Mouse (Mus musculus): ENCODE results near the gene Tob2. TPM values are rescaled to one million over a fixed set of nuclear protein-coding genes. Genes with fewer than 3 reads are reported as not detected.

Tob2 gene
- polyA plus RNA-seq (2015; fragmentation: Nextera tagmentation; extraction: Ambion mirVana), result 19.4 and 23.8 TPM in 2 replicates

- Histone ChIP-seq H3K36me3 (ENCODE audit: control insufficient read depth, insufficient read depth) (no peaks in the 10 kb centered on the region), H3K27ac (ENCODE audit: low read length) (peak within 1 kb of the TSS; percentile 93), H3K4me3 (replicated peaks; ENCODE audit: low read length) (peak within 1 kb of the TSS; percentile 83), H3K9me3 (ENCODE audit: control insufficient read depth, low read length) (no peaks in the 10 kb centered on the region), H3K9ac (replicated peaks; ENCODE audit: low read depth, low read length) (peak within 1 kb of the TSS; percentile 81), H3K4me2 (ENCODE audit: low read length) (peak within 1 kb of the TSS; percentile 83), H3K27me3 (replicated peaks; ENCODE audit: control insufficient read depth, insufficient read depth, low read length) (no peaks in the 10 kb centered on the region), H3K4me1 (replicated peaks; ENCODE audit: control insufficient read depth, insufficient read depth, low read length) (peaks cover 34% of the 10 kb centered on the region)
- ATAC-seq, result no peak
- under 1% methylated on average over 44 of the region's 44 CpGs for WGBS
Observed at GRCm38 (mm10) chr15:81858517-81859329, at the start of gene Tob2. Tob2 (minus strand) TSS chr15:81858796.

- Histone ChIP-seq H3K36me3 (ENCODE audit: control insufficient read depth, insufficient read depth) (peaks cover 32% of the 10 kb centered on the region), H3K4me1 (replicated peaks; ENCODE audit: control insufficient read depth, insufficient read depth, low read length) (no peaks in the 10 kb centered on the region), H3K9me3 (ENCODE audit: control insufficient read depth, low read length) (no peaks in the 10 kb centered on the region), H3K4me2 (ENCODE audit: low read length) (no peak overlapping the region), H3K27ac (ENCODE audit: low read length) (no peak overlapping the region), H3K4me3 (replicated peaks; ENCODE audit: low read length) (no peak overlapping the region), H3K9ac (replicated peaks; ENCODE audit: low read depth, low read length) (no peak overlapping the region), H3K27me3 (replicated peaks; ENCODE audit: control insufficient read depth, insufficient read depth, low read length) (no peaks in the 10 kb centered on the region)
- no peak for ATAC-seq
- WGBS, result 90% methylated on average over 8 of the region's 8 CpGs
Observed at GRCm38 (mm10) chr15:81907953-81908352, 49.4 kb upstream of the Tob2 start.

- H3K27ac ChIP-seq (ENCODE audit: low read length), result no peak overlapping the region
- H3K4me2 ChIP-seq (ENCODE audit: low read length), result no peak overlapping the region
- no peak for ATAC-seq
- 28% methylated on average over 2 of the region's 2 CpGs for WGBS
- no peak overlapping the region for H3K4me3 ChIP-seq (replicated peaks; ENCODE audit: low read length)
- no peaks in the 10 kb centered on the region for H3K27me3 ChIP-seq (replicated peaks; ENCODE audit: control insufficient read depth, insufficient read depth, low read length)
- H3K9me3 ChIP-seq (ENCODE audit: control insufficient read depth, low read length), result no peaks in the 10 kb centered on the region
- H3K9ac ChIP-seq (replicated peaks; ENCODE audit: low read depth, low read length), result no peak overlapping the region
- H3K4me1 ChIP-seq (replicated peaks; ENCODE audit: control insufficient read depth, insufficient read depth, low read length), result no peaks in the 10 kb centered on the region
- peaks cover 24% of the 10 kb centered on the region for H3K36me3 ChIP-seq (ENCODE audit: control insufficient read depth, insufficient read depth)
Observed at GRCm38 (mm10) chr15:81904939-81905338, 46.3 kb upstream of the Tob2 start.

- Histone ChIP-seq H3K9ac (replicated peaks; ENCODE audit: low read depth, low read length) (no peak overlapping the region), H3K4me2 (ENCODE audit: low read length) (no peak overlapping the region), H3K4me3 (replicated peaks; ENCODE audit: low read length) (no peak overlapping the region), H3K36me3 (ENCODE audit: control insufficient read depth, insufficient read depth) (peaks cover 14% of the 10 kb centered on the region), H3K27ac (ENCODE audit: low read length) (no peak overlapping the region), H3K27me3 (replicated peaks; ENCODE audit: control insufficient read depth, insufficient read depth, low read length) (no peaks in the 10 kb centered on the region), H3K4me1 (replicated peaks; ENCODE audit: control insufficient read depth, insufficient read depth, low read length) (no peaks in the 10 kb centered on the region), H3K9me3 (ENCODE audit: control insufficient read depth, low read length) (no peaks in the 10 kb centered on the region)
- no peak for ATAC-seq
- WGBS, result 84% methylated on average over 2 of the region's 2 CpGs
Observed at GRCm38 (mm10) chr15:81898751-81899150, 40.2 kb upstream of the Tob2 start.

- Histone ChIP-seq H3K4me3 (replicated peaks; ENCODE audit: low read length) (no peak overlapping the region), H3K27me3 (replicated peaks; ENCODE audit: control insufficient read depth, insufficient read depth, low read length) (no peaks in the 10 kb centered on the region), H3K4me1 (replicated peaks; ENCODE audit: control insufficient read depth, insufficient read depth, low read length) (no peaks in the 10 kb centered on the region), H3K4me2 (ENCODE audit: low read length) (no peak overlapping the region), H3K27ac (ENCODE audit: low read length) (no peak overlapping the region), H3K9me3 (ENCODE audit: control insufficient read depth, low read length) (no peaks in the 10 kb centered on the region), H3K9ac (replicated peaks; ENCODE audit: low read depth, low read length) (no peak overlapping the region), H3K36me3 (ENCODE audit: control insufficient read depth, insufficient read depth) (peaks cover 12% of the 10 kb centered on the region)
- ATAC-seq, result no peak
- WGBS, result 95% methylated on average over 5 of the region's 5 CpGs
Observed at GRCm38 (mm10) chr15:81897607-81898285, 39.1 kb upstream of the Tob2 start.

- H3K36me3 ChIP-seq (ENCODE audit: control insufficient read depth, insufficient read depth), result peaks cover 20% of the 10 kb centered on the region
Observed at GRCm38 (mm10) chr15:81896407-81896806, 37.8 kb upstream of the Tob2 start.

GRCm38 (mm10) chr15:81894002-81894401 is 35.4 kb upstream of the Tob2 start:
- Histone ChIP-seq H3K9ac (replicated peaks; ENCODE audit: low read depth, low read length) (no peak overlapping the region), H3K4me3 (replicated peaks; ENCODE audit: low read length) (no peak overlapping the region), H3K36me3 (ENCODE audit: control insufficient read depth, insufficient read depth) (peaks cover 13% of the 10 kb centered on the region), H3K4me1 (replicated peaks; ENCODE audit: control insufficient read depth, insufficient read depth, low read length) (no peaks in the 10 kb centered on the region), H3K9me3 (ENCODE audit: control insufficient read depth, low read length) (no peaks in the 10 kb centered on the region), H3K27ac (ENCODE audit: low read length) (no peak overlapping the region), H3K4me2 (ENCODE audit: low read length) (no peak overlapping the region), H3K27me3 (replicated peaks; ENCODE audit: control insufficient read depth, insufficient read depth, low read length) (no peaks in the 10 kb centered on the region)
- 100% methylated on average over 1 of the region's 1 CpGs for WGBS
- no peak for ATAC-seq

More at GRCm38 (mm10) chr15:81896407-81896806, 37.8 kb upstream of the Tob2 start:
- Histone ChIP-seq H3K27ac (ENCODE audit: low read length) (no peak overlapping the region), H3K4me3 (replicated peaks; ENCODE audit: low read length) (no peak overlapping the region), H3K4me2 (ENCODE audit: low read length) (no peak overlapping the region), H3K9ac (replicated peaks; ENCODE audit: low read depth, low read length) (no peak overlapping the region), H3K4me1 (replicated peaks; ENCODE audit: control insufficient read depth, insufficient read depth, low read length) (no peaks in the 10 kb centered on the region), H3K9me3 (ENCODE audit: control insufficient read depth, low read length) (no peaks in the 10 kb centered on the region), H3K27me3 (replicated peaks; ENCODE audit: control insufficient read depth, insufficient read depth, low read length) (no peaks in the 10 kb centered on the region)
- ATAC-seq, result no peak
- 89% methylated on average over 2 of the region's 2 CpGs for WGBS

GRCm38 (mm10) chr15:81891822-81892580 is 33.4 kb upstream of the Tob2 start:
- peaks cover 13% of the 10 kb centered on the region for H3K36me3 ChIP-seq (ENCODE audit: control insufficient read depth, insufficient read depth)
- 94% methylated on average over 8 of the region's 8 CpGs for WGBS

More at GRCm38 (mm10) chr15:81891822-81892580, 33.4 kb upstream of the Tob2 start:
- no peak for ATAC-seq
- Histone ChIP-seq H3K4me3 (replicated peaks; ENCODE audit: low read length) (no peak overlapping the region), H3K4me1 (replicated peaks; ENCODE audit: control insufficient read depth, insufficient read depth, low read length) (no peaks in the 10 kb centered on the region), H3K9me3 (ENCODE audit: control insufficient read depth, low read length) (no peaks in the 10 kb centered on the region), H3K27me3 (replicated peaks; ENCODE audit: control insufficient read depth, insufficient read depth, low read length) (no peaks in the 10 kb centered on the region), H3K9ac (replicated peaks; ENCODE audit: low read depth, low read length) (no peak overlapping the region), H3K4me2 (ENCODE audit: low read length) (no peak overlapping the region), H3K27ac (ENCODE audit: low read length) (no peak overlapping the region)

Data from forebrain, embryonic 16.5 days (tissue).